Mouse (Mus musculus): Measurements from ENCODE around the gene Dhx37. TPM values are rescaled to one million over a fixed set of nuclear protein-coding genes. Genes with fewer than 3 reads are reported as not detected.
A peak's percentile ranks its signal among the peaks of the same experiment; 100 is the strongest.

The Dhx37 gene
- polyA plus RNA-seq, 1 experiment from 2014 or later: 12.9 TPM

DNA sequence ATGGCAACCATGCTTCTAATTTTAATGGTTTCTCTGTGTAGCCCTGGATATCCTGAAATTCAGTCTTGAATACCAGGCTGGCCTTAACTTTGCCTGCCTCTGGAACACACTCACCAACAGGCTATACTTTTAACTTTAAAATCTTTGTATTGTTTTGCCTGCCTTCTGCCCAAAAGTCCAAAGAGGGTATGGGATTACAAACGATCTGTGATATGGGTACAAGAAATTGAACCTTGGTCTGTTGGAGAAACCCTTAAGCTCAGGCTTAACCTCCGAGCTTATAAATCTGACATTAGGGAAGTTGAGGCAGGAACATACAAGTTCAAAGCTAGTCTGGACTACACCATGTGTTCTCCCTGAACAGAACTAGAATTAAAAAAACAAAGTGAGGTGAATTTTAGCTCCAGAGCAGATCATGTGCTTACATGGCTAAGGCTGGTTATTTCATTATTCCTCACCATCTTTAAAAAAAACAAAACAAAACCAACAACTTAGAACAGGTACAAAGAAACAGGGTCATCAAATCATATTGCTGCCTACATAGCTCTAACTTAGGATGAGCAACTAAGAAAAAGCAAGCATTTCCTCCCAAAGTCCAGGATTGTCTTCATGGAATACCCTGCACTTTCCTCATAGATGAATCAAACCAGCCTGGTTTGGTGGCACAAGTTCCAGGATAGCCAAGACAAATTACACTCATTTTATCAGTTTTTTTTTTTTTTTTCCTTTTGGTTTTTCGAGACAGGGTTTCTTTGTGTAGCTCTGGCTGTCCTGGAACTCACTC lies 50.1 kb downstream of the Dhx37 start:
- Histone ChIP-seq H3K4me2 (replicated peaks) (no peak overlapping the region), H3K9me3 (no peaks in the 10 kb centered on the region), H3K36me3 (peaks cover 34% of the 10 kb centered on the region), H3K27me3 (no peaks in the 10 kb centered on the region), H3K9ac (no peak overlapping the region), H3K4me3 (no peak overlapping the region), H3K27ac (no peak overlapping the region), H3K4me1 (peaks cover 14% of the 10 kb centered on the region)
- no peak for ATAC-seq (ENCODE audit: low FRiP score, low read depth)
- 76% methylated on average over 3 of the region's 3 CpGs for WGBS

DNA sequence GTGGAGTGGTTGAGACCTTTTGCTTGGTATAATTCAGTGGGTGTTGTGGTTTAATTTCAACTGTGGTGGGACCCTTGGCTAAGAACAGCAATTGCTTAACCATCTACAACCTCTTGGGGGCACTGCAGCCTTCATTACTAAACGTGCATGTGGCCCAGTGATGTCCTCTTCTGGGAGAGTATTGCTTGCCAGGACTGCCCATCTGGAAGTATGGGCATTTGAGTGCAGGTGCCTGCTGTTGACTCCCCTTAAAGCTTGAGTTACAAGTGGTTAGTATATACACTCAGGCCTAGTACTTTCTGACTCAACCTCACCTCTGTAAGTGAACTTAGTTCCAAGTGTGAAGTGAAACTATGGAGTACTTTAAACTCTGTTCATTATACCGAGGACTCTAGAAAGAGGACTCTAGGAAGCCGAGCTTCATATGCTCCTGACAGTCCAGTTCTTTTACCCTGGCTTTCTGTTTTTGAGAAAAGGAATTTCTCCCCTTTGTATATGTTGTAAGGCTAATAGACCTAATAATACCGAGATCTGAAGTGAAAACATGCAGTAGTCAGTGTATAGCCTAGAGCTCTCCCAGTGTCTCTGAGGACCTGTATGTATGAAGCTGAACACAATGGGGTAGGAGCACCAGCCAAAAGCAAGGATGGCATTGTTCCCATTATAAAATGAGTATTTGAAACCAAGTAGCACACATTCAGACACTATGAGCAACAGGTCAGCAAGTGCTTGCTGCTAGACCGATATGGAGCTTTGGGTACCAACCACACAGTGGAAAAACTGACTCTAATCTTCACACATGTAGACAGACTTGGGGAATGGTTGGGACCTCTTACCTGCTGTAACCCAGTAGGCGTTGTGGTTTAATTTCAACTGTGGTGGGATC lies 51.0 kb downstream of the Dhx37 start:
- no peak overlapping the region for H3K9ac ChIP-seq
- 56% methylated on average over 6 of the region's 6 CpGs for WGBS
- no peak overlapping the region for H3K27ac ChIP-seq
- no peak overlapping the region for H3K4me2 ChIP-seq (replicated peaks)
- no peaks in the 10 kb centered on the region for H3K9me3 ChIP-seq
- H3K36me3 ChIP-seq: peaks cover 30% of the 10 kb centered on the region
- peaks cover 6% of the 10 kb centered on the region for H3K4me1 ChIP-seq
- H3K4me3 ChIP-seq: no peak overlapping the region
- H3K27me3 ChIP-seq: no peaks in the 10 kb centered on the region
- ATAC-seq (ENCODE audit: low FRiP score, low read depth): peak; percentile 54; the same call in 1 of the 2 replicates

DNA sequence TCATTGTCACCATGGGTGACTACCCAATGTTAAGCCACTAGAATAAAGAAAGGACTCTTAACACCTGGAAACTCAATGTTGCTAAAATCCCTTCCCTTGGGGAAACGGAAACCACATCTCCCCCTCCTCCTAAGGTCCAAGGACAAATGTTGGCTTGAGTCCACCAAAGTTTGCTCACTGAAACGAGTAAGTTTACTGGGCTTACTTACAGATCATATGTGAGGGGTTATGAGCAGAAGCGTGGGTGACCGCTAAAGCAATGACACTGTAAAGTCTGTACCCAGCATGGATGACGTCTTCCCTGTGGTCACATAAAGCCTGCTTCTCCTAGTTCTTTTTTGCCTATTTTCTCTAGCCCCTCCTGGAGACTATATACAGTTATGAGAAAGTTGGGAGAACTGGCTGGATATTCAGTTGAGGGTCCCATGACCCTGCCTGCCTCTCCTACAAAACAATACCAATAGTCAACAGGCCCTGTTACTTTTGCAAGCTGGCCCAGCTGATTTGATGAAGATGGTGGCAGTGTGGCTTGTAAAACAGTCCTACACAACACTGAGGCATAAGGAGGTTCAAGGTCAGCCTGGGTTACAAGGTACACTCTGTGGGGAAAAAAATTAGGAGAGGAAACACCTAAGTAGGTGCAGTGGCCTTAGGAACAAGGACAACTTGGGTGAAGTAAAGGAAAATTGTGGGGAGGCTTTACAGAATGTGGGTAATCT lies 51.8 kb downstream of the Dhx37 start:
- Histone ChIP-seq H3K4me3 (no peak overlapping the region), H3K4me1 (peaks cover 6% of the 10 kb centered on the region), H3K36me3 (peaks cover 30% of the 10 kb centered on the region), H3K9me3 (no peaks in the 10 kb centered on the region), H3K27ac (no peak overlapping the region), H3K27me3 (no peaks in the 10 kb centered on the region), H3K4me2 (replicated peaks) (no peak overlapping the region), H3K9ac (no peak overlapping the region)
- peak; percentile 24; the same call in 1 of the 2 replicates for ATAC-seq (ENCODE audit: low FRiP score, low read depth)
- 72% methylated on average over 5 of the region's 5 CpGs for WGBS

DNA sequence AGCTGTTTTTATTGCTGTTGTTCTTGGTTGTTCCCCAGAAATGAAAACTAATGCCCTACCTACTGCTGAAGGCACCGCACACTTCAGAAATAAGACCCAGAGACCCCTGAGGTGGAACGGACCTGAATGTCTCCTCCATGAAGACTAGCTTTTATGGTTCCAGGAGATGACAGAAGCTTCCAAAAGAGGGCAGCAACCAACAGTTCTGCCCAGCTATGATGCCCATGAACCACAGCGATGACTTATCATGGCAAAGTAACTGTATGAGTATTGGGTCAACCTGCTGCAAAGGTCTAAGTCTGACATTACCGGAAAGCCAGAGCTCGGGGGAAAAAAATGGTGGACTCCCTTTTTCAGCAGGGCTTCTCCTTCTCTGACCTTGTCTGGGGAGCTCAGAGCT lies 55.0 kb downstream of the Dhx37 start:
- no peaks in the 10 kb centered on the region for H3K27me3 ChIP-seq
- H3K4me2 ChIP-seq (replicated peaks): no peak overlapping the region
- H3K9me3 ChIP-seq: no peaks in the 10 kb centered on the region
- no peaks in the 10 kb centered on the region for H3K4me1 ChIP-seq
- ATAC-seq (ENCODE audit: low FRiP score, low read depth): no peak
- no peak overlapping the region for H3K27ac ChIP-seq
- 0 out of 2 replicates have a peak, but pooled peaks cover 9% of the 10 kb centered on the region for H3K36me3 ChIP-seq
- WGBS: 80% methylated on average over 5 of the region's 5 CpGs
- no peak overlapping the region for H3K4me3 ChIP-seq
- no peak overlapping the region for H3K9ac ChIP-seq

DNA sequence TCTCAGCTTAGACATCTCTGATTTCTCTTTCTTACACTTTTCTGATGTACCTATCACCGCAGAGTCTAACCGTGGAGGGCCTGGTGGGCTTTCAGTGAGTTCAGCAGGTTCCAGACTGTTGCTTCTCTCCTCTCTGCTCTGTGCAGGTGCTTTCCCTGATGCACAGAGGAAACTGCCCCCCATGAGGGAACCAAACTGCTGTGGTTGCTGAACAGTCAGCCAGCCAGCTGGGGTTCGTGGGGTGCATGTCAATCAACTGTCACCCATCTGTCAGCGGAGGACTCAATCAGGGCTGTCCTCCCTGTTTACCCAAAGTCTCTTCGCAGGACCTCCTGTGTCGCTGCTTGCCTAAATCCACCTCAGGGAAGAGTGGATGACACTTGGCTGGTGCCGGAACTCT lies 56.7 kb downstream of the Dhx37 start:
- ATAC-seq (ENCODE audit: low FRiP score, low read depth): no peak
- 73% methylated on average over 7 of the region's 7 CpGs for WGBS
- no peaks in the 10 kb centered on the region for H3K27me3 ChIP-seq

DNA sequence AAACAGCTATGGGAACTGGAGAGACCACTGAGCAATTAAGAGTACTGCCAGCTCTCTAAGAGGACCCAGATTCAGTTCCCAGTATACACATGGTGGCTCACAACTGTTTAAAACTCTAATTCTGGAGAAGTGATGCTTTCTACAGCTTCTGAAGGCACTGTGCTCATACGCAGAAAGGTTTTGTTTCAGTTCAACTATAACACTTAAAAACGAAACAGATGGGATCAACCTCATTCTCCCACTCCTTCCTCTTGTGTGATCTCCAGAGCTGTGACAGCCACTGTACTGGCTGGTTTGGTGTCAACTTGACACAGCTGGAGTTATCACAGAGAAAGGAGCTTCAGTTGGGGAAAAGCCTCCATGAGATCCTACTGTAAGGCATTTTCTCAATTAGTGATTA lies 58.0 kb downstream of the Dhx37 start:
- H3K27me3 ChIP-seq: no peaks in the 10 kb centered on the region
- H3K4me2 ChIP-seq (replicated peaks): no peak overlapping the region
- H3K36me3 ChIP-seq: no peaks in the 10 kb centered on the region
- ATAC-seq (ENCODE audit: low FRiP score, low read depth): no peak
- no peak overlapping the region for H3K9ac ChIP-seq
- H3K27ac ChIP-seq: no peak overlapping the region
- no peaks in the 10 kb centered on the region for H3K4me1 ChIP-seq
- H3K4me3 ChIP-seq: no peak overlapping the region
- WGBS: 89% methylated on average over 2 of the region's 2 CpGs
- no peaks in the 10 kb centered on the region for H3K9me3 ChIP-seq

More for the DNA sequence above, 56.7 kb downstream of the Dhx37 start:
- no peak overlapping the region for H3K4me2 ChIP-seq (replicated peaks)
- no peak overlapping the region for H3K27ac ChIP-seq
- no peak overlapping the region for H3K9ac ChIP-seq
- H3K4me1 ChIP-seq: no peaks in the 10 kb centered on the region
- no peaks in the 10 kb centered on the region for H3K9me3 ChIP-seq
- no peak overlapping the region for H3K4me3 ChIP-seq
- no peaks in the 10 kb centered on the region for H3K36me3 ChIP-seq

DNA sequence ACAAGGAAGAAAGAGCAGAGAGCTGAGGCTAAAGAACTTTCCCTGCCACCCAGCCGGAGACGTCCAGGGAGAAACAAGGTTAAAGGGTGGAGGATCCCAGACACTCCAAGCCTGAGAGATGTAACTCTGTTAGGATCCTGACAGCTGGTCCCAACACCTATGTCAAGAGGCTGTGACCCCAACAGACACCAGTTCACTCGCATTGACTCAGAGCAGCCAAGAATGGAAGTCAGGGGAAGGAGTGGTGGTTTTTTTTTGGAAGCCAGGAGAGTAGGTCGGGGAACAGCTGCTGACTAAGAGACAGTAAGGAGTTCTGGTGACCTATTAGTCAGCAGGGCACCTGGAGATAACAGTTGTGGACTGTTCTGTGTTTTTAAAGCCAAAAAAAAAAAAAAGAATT lies 61.9 kb downstream of the Dhx37 start:
- 80% methylated on average over 4 of the region's 4 CpGs for WGBS

DNA sequence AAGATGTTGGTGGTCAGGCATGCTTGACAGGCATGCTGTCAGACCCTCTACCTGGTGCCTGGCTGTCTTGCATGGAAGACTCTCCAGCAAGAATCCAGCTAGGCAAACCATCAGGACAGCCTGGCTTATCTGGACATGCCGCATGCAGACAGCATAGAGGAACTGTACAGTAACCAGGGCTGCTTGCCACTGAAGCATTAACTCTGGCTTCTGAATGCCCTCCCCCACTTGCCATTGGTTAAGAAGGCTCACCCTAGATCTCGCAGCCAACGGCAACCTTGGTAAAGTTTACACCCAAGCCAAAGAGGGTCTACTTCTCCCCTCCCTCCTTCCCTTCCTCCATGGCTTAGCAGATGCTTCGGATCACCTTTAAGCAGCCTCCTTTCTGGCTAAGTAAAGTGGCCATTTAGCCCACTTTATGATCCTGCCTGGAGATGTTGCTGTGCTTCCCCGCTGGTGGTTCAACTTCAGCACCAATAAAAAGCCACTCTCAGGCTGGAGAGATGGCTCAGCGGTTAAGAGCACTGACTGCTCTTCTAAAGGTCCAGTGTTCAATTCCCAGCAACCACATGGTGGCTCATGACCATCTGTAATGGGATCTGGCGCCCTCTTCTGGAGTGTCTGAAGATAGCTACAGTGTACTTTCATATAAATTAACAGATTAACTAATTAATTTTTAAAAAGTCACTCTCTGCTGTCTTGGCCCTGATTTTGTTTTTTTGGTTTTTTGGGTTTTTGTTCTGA lies 62.8 kb downstream of the Dhx37 start:
- Histone ChIP-seq H3K4me2 (replicated peaks) (no peak overlapping the region), H3K4me1 (no peaks in the 10 kb centered on the region), H3K36me3 (no peaks in the 10 kb centered on the region), H3K27ac (no peak overlapping the region), H3K9me3 (no peaks in the 10 kb centered on the region), H3K27me3 (no peaks in the 10 kb centered on the region), H3K9ac (no peak overlapping the region), H3K4me3 (no peak overlapping the region)
- WGBS: 66% methylated on average over 7 of the region's 7 CpGs
- no peak for ATAC-seq (ENCODE audit: low FRiP score, low read depth)

More for the DNA sequence above, 61.9 kb downstream of the Dhx37 start:
- no peak overlapping the region for H3K4me2 ChIP-seq (replicated peaks)
- no peaks in the 10 kb centered on the region for H3K9me3 ChIP-seq
- no peaks in the 10 kb centered on the region for H3K4me1 ChIP-seq
- no peak for ATAC-seq (ENCODE audit: low FRiP score, low read depth)
- H3K27ac ChIP-seq: no peak overlapping the region
- no peak overlapping the region for H3K9ac ChIP-seq
- no peak overlapping the region for H3K4me3 ChIP-seq
- H3K27me3 ChIP-seq: no peaks in the 10 kb centered on the region
- H3K36me3 ChIP-seq: no peaks in the 10 kb centered on the region

DNA sequence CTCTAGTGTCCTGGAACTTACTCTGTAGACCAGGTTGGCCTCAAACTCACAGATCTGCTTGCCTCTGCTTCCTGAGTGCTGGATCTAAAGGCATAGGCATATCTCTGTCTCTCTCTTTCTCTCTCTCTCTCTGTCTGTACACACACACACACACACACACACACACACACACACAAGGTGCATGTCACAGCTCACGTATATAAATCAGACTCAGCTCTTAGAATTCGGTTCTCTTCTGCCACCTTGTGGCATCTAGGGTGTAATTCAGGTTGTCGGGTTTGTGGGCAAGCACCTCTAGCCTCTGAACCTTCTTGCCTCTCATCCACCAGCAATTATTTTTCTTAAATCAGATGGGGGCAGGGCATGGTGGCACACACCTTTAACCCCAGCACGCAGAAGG lies 65.4 kb downstream of the Dhx37 start:
- Histone ChIP-seq H3K36me3 (no peaks in the 10 kb centered on the region), H3K9me3 (no peaks in the 10 kb centered on the region), H3K27me3 (no peaks in the 10 kb centered on the region), H3K4me3 (no peak overlapping the region), H3K9ac (no peak overlapping the region), H3K27ac (no peak overlapping the region), H3K4me2 (replicated peaks) (no peak overlapping the region), H3K4me1 (no peaks in the 10 kb centered on the region)
- WGBS: 1% methylated on average over 4 of the region's 4 CpGs
- peak; percentile 51; the same call in 1 of the 2 replicates for ATAC-seq (ENCODE audit: low FRiP score, low read depth)

DNA sequence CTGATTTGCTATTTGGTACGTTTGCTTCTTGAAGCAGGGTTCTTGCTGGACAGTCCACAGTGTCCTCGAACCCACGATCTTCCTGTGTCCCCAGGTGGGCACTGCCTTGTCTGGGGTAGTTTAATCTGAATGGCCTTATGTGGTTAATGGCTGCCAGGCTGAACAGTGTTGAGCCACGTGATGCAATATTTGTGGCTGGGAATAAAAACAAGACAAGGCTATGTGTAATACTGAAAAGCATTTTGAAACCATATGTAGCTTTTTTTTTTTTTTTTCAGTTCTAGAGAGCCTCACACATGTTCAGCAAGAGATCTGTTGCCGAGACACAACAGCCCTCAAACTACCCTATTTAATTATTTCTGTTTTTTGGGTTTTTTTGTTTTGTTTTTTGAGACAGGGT lies 65.8 kb downstream of the Dhx37 start:
- WGBS: 68% methylated on average over 5 of the region's 5 CpGs
- Histone ChIP-seq H3K27me3 (no peaks in the 10 kb centered on the region), H3K9me3 (no peaks in the 10 kb centered on the region), H3K36me3 (no peaks in the 10 kb centered on the region), H3K9ac (no peak overlapping the region), H3K4me2 (replicated peaks) (no peak overlapping the region), H3K4me3 (no peak overlapping the region), H3K4me1 (no peaks in the 10 kb centered on the region), H3K27ac (no peak overlapping the region)
- ATAC-seq (ENCODE audit: low FRiP score, low read depth): no peak

DNA sequence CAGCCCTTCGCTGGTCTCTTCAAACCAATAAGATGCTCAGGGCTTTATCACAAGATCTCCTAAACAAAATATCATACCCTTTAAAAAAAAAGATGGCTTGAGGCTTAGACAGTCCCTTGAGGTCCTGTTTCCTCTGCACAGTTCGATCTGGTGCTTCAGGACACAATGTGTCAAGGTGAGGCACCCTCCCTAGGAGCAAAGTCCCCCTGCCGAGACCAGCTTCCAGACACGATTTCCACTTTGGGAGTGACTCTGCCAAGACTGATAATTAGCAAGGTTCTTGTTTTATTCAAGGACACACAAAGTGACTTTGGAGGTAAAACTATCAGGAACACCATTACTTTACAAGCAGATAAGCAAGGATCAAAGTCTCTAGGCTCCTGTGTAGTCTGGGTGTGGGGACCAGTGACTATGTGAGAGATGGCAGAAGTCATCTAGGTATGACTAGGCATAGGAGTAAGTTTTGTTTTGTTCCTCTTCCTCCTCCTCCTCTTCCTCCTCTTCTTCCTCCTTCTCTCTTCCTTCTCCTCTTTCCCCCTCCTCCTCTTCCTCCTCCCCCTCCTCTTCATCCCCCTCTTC lies 69.0 kb downstream of the Dhx37 start:
- Histone ChIP-seq H3K27ac (no peak overlapping the region), H3K4me3 (no peak overlapping the region), H3K9ac (no peak overlapping the region), H3K36me3 (no peaks in the 10 kb centered on the region), H3K27me3 (no peaks in the 10 kb centered on the region), H3K4me2 (replicated peaks) (no peak overlapping the region), H3K4me1 (no peaks in the 10 kb centered on the region), H3K9me3 (no peaks in the 10 kb centered on the region)
- no peak for ATAC-seq (ENCODE audit: low FRiP score, low read depth)
- WGBS: 74% methylated on average over 4 of the region's 4 CpGs

All from limb, embryonic 13.5 days (tissue).